Mouse (Mus musculus) layer of hippocampus, adult 11-12 months (tissue): ENCODE measurements at regions not wholly inside any gene's neighbourhood (a gene's known extent, or its start where the extent isn't known, plus 50 kb on each side); places are given as distances from the start of the nearest gene placed in this dataset.
"Not testable (repeated sequence)": the region's sequence is repeated elsewhere in the genome, so short reads cannot be mapped to it uniquely, and the experiment has no call there.

Source experiments
- DNase-seq: peaks from one replicate; pipeline ENCODE4 v3.0.0; 2022; ENCODE audit warnings: low spot score

- peak; percentile 79 for DNase-seq
These were observed 167.2 kb upstream of the Gm21833 start for GRCm38 (mm10) chr16:82661015-82661414.

GRCm38 (mm10) chr16:82674926-82675325 lies 153.3 kb upstream of the Gm21833 start:
- no peak for DNase-seq

- not testable (repeated sequence) for DNase-seq
These were observed 145.1 kb upstream of the Gm21833 start for GRCm38 (mm10) chr16:82683113-82683512.

- no peak for DNase-seq
These were observed 127.3 kb upstream of the Gm21833 start for GRCm38 (mm10) chr16:82700922-82701321.

- no peak for DNase-seq
These were observed 117.0 kb upstream of the Gm21833 start for GRCm38 (mm10) chr16:82711161-82711560.

GRCm38 (mm10) chr16:82734117-82734516 lies 94.1 kb upstream of the Gm21833 start:
- no peak for DNase-seq

GRCm38 (mm10) chr16:82758466-82758865 lies 69.7 kb upstream of the Gm21833 start:
- DNase-seq, result no peak
